Mouse (Mus musculus) monocyte, adult 2 months (primary cell): ENCODE results near the gene Lypd4.
"Not testable (repeated sequence)": the region's sequence is repeated elsewhere in the genome, so short reads cannot be mapped to it uniquely, and the experiment has no call there.

Experiments
- DNase-seq, 2 experiments: peaks; one replicate each; pipeline ENCODE4 v3.0.0; 2022; ENCODE audit warnings: low spot score in 2 of 2, low read depth in 1 of 2

The Lypd4 gene

GRCm38 (mm10) chr7:24869532-24870165 is at the start of gene Lypd4, which contains the start of gene Dmrtc2:
Gene Lypd4 (minus strand): TSS chr7:24869941.
Gene Dmrtc2 (plus strand): TSS chr7:24870057.
- DNase-seq, result no peak

GRCm38 (mm10) chr7:24918763-24919323 is 49.1 kb upstream of the Lypd4 start:
- DNase-seq, result no peak

GRCm38 (mm10) chr7:24912480-24912879 is 42.7 kb upstream of the Lypd4 start:
- no peak for DNase-seq

- DNase-seq, result no peak
These were observed 37.5 kb upstream of the Lypd4 start for GRCm38 (mm10) chr7:24907211-24907748.

DNA sequence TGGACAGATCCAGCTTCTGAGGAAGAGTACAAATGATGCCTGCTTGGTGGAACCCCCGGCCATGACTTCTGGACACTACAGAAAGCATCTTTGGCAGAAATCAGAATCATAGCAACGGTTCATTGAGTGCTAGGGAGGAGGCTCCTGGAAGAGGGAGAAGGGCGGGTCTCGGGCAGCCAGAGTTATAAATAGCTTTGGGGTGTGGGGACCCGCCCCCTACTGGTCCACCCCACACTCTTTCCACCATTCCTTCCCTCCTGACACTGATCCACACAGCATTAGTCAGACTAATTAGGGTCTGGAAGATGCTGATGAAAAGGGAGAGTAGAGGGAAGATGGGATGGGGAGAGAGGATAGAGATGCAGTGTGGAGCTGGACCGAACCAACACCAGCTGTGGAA is 36.8 kb upstream of the Lypd4 start:
- DNase-seq, result no peak

DNA sequence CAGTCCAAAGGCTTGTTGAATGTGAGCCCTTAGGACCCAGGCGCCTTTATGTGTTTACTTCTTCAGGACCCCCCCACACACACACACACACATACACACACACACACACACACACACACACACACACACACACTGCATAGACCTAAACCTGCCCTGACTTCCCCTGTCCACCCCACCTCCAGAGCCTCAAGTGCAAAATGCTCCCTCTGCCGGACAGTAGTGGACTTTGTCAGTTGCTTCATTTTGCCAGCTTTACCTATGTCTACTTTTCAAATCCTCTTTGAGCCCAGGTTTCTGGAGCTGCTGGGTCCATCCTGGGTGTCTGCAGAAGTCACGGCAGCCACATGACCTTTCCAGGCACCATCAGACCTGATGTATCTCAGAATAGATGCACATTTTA is 35.2 kb upstream of the Lypd4 start:
- DNase-seq, result peak in 1 of 2 experiments; percentile 51

- peak; percentile 96 to 98 for DNase-seq
These were observed 34.3 kb upstream of the Lypd4 start for GRCm38 (mm10) chr7:24904070-24904483.

GRCm38 (mm10) chr7:24903444-24903825 is 33.7 kb upstream of the Lypd4 start:
- no peak for DNase-seq

GRCm38 (mm10) chr7:24902630-24903443 is 33.1 kb upstream of the Lypd4 start, which contains the start of gene Arhgef1:
Gene Arhgef1 (plus strand): TSS chr7:24902912.
- DNase-seq, result peak in 1 of 2 experiments; percentile 34

GRCm38 (mm10) chr7:24902264-24902629 is 32.5 kb upstream of the Lypd4 start:
- no peak for DNase-seq

- DNase-seq, result no peak
These were observed 32.1 kb upstream of the Lypd4 start for GRCm38 (mm10) chr7:24901842-24902241.

DNA sequence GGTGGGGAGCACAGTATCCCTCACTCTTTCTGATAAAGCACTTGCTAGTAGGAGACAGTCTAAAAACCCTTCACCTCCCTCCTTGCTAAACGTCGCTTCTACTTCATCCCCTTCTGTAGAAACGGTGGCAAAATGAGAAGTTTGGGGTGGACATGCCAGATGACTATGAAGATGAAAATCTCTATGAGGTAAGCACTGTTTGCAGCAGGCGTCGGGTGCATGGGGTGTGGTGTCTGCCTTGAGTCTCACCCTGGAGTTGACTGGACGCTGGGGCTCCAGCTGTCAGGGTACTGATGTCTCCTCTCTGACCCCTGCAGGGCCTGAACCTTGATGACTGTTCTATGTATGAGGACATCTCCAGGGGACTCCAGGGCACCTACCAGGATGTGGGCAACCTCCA is 31.4 kb upstream of the Lypd4 start:
- DNase-seq, result no peak

DNA sequence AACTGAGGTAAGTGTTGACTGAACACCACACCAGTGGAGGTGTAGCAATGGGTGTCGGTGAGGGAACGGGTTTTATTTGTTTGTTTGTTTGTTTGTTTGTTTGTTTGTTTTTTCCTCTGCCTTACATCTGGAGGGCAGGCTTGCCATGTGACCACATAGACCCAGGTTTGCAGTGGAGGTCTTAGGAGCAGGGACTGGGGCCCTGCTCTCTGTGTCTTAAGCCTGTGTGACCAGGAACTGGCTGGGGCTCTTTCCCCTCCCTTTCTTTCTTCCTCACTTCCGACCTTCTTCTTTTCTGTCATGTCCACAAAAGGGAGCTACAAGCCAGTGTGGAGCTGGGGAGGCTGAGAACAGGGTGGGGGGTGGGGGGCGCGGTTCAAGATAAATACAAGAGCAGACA is 28.2 kb upstream of the Lypd4 start:
- no peak for DNase-seq

GRCm38 (mm10) chr7:24897224-24897623 is 27.5 kb upstream of the Lypd4 start, which contains the start of gene Cd79a:
Gene Cd79a (plus strand): TSS chr7:24897381.
- DNase-seq, result no peak

DNA sequence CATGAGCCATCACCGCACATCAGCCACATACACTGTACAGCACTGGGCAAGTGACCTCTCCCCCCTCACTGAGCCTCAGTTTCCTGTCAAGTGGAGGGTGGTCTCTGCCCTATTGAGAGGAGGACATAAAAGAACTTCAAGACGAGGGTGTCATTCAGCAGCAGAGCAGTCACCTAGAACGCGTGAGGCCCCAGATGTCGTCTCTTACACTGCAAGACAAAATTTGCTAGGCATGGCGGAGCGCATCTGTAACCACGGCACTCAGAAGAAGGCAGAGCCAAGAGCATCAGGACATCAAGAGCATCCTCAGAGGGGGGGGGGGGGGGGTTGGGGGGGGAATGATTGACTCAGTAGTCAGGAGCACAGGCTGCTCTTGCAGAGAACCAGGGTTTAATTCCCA is 26.5 kb upstream of the Lypd4 start:
- DNase-seq, result no peak

DNA sequence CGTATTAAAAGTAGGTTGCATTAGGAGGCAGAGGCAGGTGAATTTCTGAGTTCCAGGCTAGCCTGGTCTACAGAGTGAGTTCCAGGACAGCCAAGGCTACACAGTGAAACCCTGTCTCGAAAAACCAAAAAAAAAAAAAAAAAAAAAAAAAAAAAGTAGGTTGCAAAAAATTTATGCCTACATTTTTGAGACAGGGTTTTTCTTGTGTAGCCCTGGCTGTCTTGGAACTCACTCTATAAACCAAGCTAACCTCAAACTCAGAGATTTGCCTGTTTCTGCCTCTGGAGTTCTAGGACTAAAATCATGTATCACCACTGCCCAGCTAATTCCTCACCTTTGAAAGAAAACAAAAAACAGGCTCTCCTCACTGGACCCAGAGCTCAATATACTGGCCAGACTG is 26.0 kb upstream of the Lypd4 start:
- not testable (repeated sequence) for DNase-seq

DNA sequence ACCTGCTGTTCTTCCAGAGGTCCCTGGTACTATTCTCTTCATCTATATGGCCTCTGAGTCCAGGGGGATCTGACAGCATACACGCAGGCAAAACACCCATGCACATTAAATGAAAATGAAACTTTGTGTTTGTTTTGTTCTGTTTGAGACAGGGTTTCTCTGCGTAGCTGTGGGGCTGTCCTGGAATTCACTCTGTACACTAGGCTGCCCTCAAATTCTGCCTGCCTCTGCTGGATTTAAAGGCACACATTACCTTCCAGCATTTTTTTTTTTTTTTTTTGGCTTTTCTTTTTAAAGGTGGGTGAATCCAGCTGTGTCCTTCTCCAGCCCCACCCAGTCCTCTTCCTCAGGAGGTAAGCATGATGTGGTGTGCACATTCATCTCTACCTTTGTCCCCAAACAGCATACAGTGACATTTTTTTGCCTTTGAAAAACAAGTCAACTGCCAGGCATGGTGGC is 22.4 kb upstream of the Lypd4 start:
- DNase-seq, result no peak

DNA sequence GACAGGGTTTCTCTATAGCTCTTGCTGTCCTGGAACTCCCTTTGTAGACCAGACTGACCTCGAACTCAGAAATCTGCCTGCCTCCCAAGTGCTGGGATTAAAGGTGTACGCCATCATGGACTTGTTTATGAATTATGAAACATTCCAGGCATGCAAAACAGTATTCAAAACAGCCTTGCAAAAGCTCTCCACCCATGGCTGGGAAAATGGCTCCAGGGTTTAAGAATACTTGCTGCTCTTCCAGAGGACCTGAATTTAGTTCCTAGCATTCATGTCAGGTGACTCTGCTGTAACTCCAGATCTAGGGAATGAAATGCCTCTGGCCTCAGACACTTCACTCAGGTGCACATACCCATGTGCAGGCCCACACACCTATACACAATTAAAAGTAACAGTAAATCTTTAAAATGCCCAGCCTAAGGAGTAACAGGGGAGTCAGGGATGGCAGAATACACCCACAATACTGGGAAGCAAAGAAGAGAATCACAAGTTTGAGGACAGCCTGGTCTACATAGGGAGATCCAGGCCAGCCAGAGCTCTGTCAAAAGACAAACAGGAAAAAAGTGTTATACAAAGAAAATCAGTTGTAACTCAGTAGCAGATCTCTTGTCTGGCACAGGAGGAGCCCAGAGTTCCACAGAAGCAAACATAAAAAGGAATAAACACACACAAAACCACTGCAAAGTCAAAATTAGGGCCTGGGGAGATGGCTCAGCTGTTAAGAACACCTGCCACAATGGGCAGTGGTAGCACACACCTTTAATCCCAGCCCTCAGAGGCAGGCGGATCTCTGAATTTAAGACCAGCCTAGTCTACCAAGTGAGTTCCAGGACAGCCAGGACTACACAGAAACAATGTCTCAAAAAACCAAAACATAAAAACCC is 21.7 kb upstream of the Lypd4 start:
- DNase-seq, result no peak

DNA sequence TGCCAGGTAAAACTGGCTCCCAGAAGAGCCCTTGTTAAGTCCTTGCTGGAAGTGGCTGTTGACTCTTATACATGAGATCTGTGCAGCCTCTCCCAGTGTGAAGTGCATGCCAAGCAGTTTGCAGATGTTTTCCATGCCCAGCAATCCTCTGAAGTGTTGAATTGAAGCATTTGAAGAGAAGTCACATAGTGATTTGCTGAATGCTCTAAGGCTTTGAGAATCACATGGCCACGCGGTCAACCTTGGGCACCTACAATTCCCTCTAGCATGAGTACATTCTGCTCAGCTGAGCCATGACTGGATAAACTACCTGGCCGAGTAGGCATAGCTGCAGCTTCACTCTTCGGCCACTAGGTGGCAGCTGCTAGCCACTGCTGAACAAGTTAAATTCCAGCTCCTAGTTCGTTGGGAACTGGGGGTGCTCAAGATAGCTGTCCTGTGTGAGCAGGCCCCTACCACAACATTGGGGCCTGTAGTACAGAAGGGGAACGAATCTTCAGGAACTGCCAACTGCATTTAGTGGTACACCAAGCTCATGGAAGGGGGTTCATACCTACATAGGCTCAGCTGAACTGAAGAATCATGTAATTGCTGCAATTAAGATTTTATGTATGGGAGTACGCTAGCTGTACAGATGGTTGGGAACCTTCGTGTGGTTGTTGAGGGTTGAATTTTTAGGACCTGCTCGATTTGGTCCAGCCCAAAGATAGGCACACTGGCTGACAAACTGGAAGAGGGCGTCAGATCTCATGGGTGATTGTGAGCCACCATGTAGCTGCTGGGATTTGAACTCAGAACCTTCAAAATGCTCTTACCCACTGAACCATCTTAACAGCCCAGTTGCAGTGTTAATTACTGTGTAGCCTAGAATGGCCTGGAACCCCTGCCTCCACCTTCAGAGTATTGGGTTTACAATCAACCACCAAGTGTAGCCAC is 20.8 kb upstream of the Lypd4 start:
- peak in 1 of 2 experiments; percentile 45 for DNase-seq
